Mouse (Mus musculus): ENCODE data around the gene Lrrc8a. TPM values are rescaled to one million over a fixed set of nuclear protein-coding genes. Genes with fewer than 3 reads are reported as not detected.

Gene Lrrc8a
- polyA plus RNA-seq (2014; fragmentation: Nextera tagmentation; extraction: Ambion mirVana): 49.4 and 51.1 TPM in 2 replicates

GRCm38 (mm10) chr2:30237199-30237880 lies at the start of gene Lrrc8a:
Gene Lrrc8a, plus strand, starts transcription at chr2:30237715.
- H3K4me1 ChIP-seq (ENCODE audit: control insufficient read depth, insufficient read depth, low read length): peaks cover 23% of the 10 kb centered on the region
- peaks cover 25% of the 10 kb centered on the region for H3K36me3 ChIP-seq (ENCODE audit: control insufficient read depth, insufficient read depth, low read length)
- H3K4me2 ChIP-seq (replicated peaks; ENCODE audit: low read depth, low read length): peak within 1 kb of the TSS; percentile 83
- H3K27me3 ChIP-seq (ENCODE audit: control insufficient read depth, insufficient read depth, low read length): no peaks in the 10 kb centered on the region
- H3K9me3 ChIP-seq (ENCODE audit: control insufficient read depth, low read length): no peaks in the 10 kb centered on the region
- H3K27ac ChIP-seq (ENCODE audit: low read depth, low read length): peak within 1 kb of the TSS; percentile 84
- peak within 1 kb of the TSS; percentile 76 for H3K4me3 ChIP-seq (ENCODE audit: low read length)
- under 1% methylated on average over 47 of the region's 67 CpGs for WGBS
- H3K9ac ChIP-seq (ENCODE audit: low read depth, low read length): peak within 1 kb of the TSS; percentile 86
- peak; percentile 98 for ATAC-seq (ENCODE audit: low FRiP score, low TSS enrichment)

- WGBS: 91% methylated on average over 12 of the region's 12 CpGs
- H3K4me1 ChIP-seq (ENCODE audit: control insufficient read depth, insufficient read depth, low read length): no peaks in the 10 kb centered on the region
- no peak overlapping the region for H3K4me3 ChIP-seq (ENCODE audit: low read length)
- no peak for ATAC-seq (ENCODE audit: low FRiP score, low TSS enrichment)
- H3K36me3 ChIP-seq (ENCODE audit: control insufficient read depth, insufficient read depth, low read length): no peaks in the 10 kb centered on the region
- H3K9me3 ChIP-seq (ENCODE audit: control insufficient read depth, low read length): no peaks in the 10 kb centered on the region
- no peaks in the 10 kb centered on the region for H3K27me3 ChIP-seq (ENCODE audit: control insufficient read depth, insufficient read depth, low read length)
- H3K27ac ChIP-seq (ENCODE audit: low read depth, low read length): no peak overlapping the region
- H3K9ac ChIP-seq (ENCODE audit: low read depth, low read length): no peak overlapping the region
- H3K4me2 ChIP-seq (replicated peaks; ENCODE audit: low read depth, low read length): no peak overlapping the region
Measured at GRCm38 (mm10) chr2:30191790-30192580, 45.5 kb upstream of the Lrrc8a start.

GRCm38 (mm10) chr2:30194656-30195055 lies 42.9 kb upstream of the Lrrc8a start:
- ATAC-seq (ENCODE audit: low FRiP score, low TSS enrichment): no peak
- H3K4me3 ChIP-seq (ENCODE audit: low read length): no peak overlapping the region
- no peaks in the 10 kb centered on the region for H3K27me3 ChIP-seq (ENCODE audit: control insufficient read depth, insufficient read depth, low read length)
- H3K4me1 ChIP-seq (ENCODE audit: control insufficient read depth, insufficient read depth, low read length): no peaks in the 10 kb centered on the region
- no peaks in the 10 kb centered on the region for H3K36me3 ChIP-seq (ENCODE audit: control insufficient read depth, insufficient read depth, low read length)
- no peaks in the 10 kb centered on the region for H3K9me3 ChIP-seq (ENCODE audit: control insufficient read depth, low read length)
- no peak overlapping the region for H3K9ac ChIP-seq (ENCODE audit: low read depth, low read length)
- 92% methylated on average over 3 of the region's 3 CpGs for WGBS
- H3K4me2 ChIP-seq (replicated peaks; ENCODE audit: low read depth, low read length): no peak overlapping the region
- no peak overlapping the region for H3K27ac ChIP-seq (ENCODE audit: low read depth, low read length)

GRCm38 (mm10) chr2:30198021-30198420 lies 39.5 kb upstream of the Lrrc8a start:
- Histone ChIP-seq H3K9me3 (ENCODE audit: control insufficient read depth, low read length) (no peaks in the 10 kb centered on the region), H3K27me3 (ENCODE audit: control insufficient read depth, insufficient read depth, low read length) (no peaks in the 10 kb centered on the region), H3K36me3 (ENCODE audit: control insufficient read depth, insufficient read depth, low read length) (no peaks in the 10 kb centered on the region), H3K4me3 (ENCODE audit: low read length) (no peak overlapping the region), H3K4me2 (replicated peaks; ENCODE audit: low read depth, low read length) (no peak overlapping the region), H3K27ac (ENCODE audit: low read depth, low read length) (no peak overlapping the region), H3K4me1 (ENCODE audit: control insufficient read depth, insufficient read depth, low read length) (0 out of 2 replicates have a peak, but pooled peaks cover 3% of the 10 kb centered on the region), H3K9ac (ENCODE audit: low read depth, low read length) (no peak overlapping the region)
- WGBS: 69% methylated on average over 4 of the region's 4 CpGs
- no peak for ATAC-seq (ENCODE audit: low FRiP score, low TSS enrichment)

- Histone ChIP-seq H3K4me1 (ENCODE audit: control insufficient read depth, insufficient read depth, low read length) (peaks cover 8% of the 10 kb centered on the region; the same call in 1 of the 2 replicates), H3K4me2 (replicated peaks; ENCODE audit: low read depth, low read length) (no peak overlapping the region), H3K27ac (ENCODE audit: low read depth, low read length) (no peak overlapping the region), H3K36me3 (ENCODE audit: control insufficient read depth, insufficient read depth, low read length) (no peaks in the 10 kb centered on the region), H3K9ac (ENCODE audit: low read depth, low read length) (no peak overlapping the region), H3K27me3 (ENCODE audit: control insufficient read depth, insufficient read depth, low read length) (no peaks in the 10 kb centered on the region), H3K9me3 (ENCODE audit: control insufficient read depth, low read length) (no peaks in the 10 kb centered on the region), H3K4me3 (ENCODE audit: low read length) (no peak overlapping the region)
- ATAC-seq (ENCODE audit: low FRiP score, low TSS enrichment): no peak
- WGBS: 38% methylated on average over 1 of the region's 1 CpGs
Measured at GRCm38 (mm10) chr2:30199984-30200383, 37.5 kb upstream of the Lrrc8a start.

- Histone ChIP-seq H3K4me3 (ENCODE audit: low read length) (no peak overlapping the region), H3K27ac (ENCODE audit: low read depth, low read length) (no peak overlapping the region), H3K9ac (ENCODE audit: low read depth, low read length) (no peak overlapping the region), H3K4me2 (replicated peaks; ENCODE audit: low read depth, low read length) (no peak overlapping the region), H3K9me3 (ENCODE audit: control insufficient read depth, low read length) (no peaks in the 10 kb centered on the region), H3K27me3 (ENCODE audit: control insufficient read depth, insufficient read depth, low read length) (no peaks in the 10 kb centered on the region), H3K36me3 (ENCODE audit: control insufficient read depth, insufficient read depth, low read length) (no peaks in the 10 kb centered on the region), H3K4me1 (ENCODE audit: control insufficient read depth, insufficient read depth, low read length) (peaks cover 8% of the 10 kb centered on the region; the same call in 1 of the 2 replicates)
- WGBS: 54% methylated on average over 5 of the region's 5 CpGs
- no peak for ATAC-seq (ENCODE audit: low FRiP score, low TSS enrichment)
Measured at GRCm38 (mm10) chr2:30200388-30200925, 37.1 kb upstream of the Lrrc8a start.

- no peaks in the 10 kb centered on the region for H3K9me3 ChIP-seq (ENCODE audit: control insufficient read depth, low read length)
- no peak overlapping the region for H3K9ac ChIP-seq (ENCODE audit: low read depth, low read length)
- H3K27me3 ChIP-seq (ENCODE audit: control insufficient read depth, insufficient read depth, low read length): no peaks in the 10 kb centered on the region
- 77% methylated on average over 7 of the region's 7 CpGs for WGBS
- no peak overlapping the region for H3K4me3 ChIP-seq (ENCODE audit: low read length)
- no peaks in the 10 kb centered on the region for H3K36me3 ChIP-seq (ENCODE audit: control insufficient read depth, insufficient read depth, low read length)
- no peak overlapping the region for H3K4me2 ChIP-seq (replicated peaks; ENCODE audit: low read depth, low read length)
- H3K4me1 ChIP-seq (ENCODE audit: control insufficient read depth, insufficient read depth, low read length): peaks cover 16% of the 10 kb centered on the region; the same call in 1 of the 2 replicates
- ATAC-seq (ENCODE audit: low FRiP score, low TSS enrichment): no peak
- no peak overlapping the region for H3K27ac ChIP-seq (ENCODE audit: low read depth, low read length)
Measured at GRCm38 (mm10) chr2:30203439-30203838, 34.1 kb upstream of the Lrrc8a start.

GRCm38 (mm10) chr2:30205255-30205628 lies 32.3 kb upstream of the Lrrc8a start:
- WGBS: 1% methylated on average over 13 of the region's 13 CpGs
- Histone ChIP-seq H3K36me3 (ENCODE audit: control insufficient read depth, insufficient read depth, low read length) (no peaks in the 10 kb centered on the region), H3K4me1 (ENCODE audit: control insufficient read depth, insufficient read depth, low read length) (peaks cover 16% of the 10 kb centered on the region; the same call in 1 of the 2 replicates), H3K9ac (ENCODE audit: low read depth, low read length) (peak overlapping the region; percentile 69), H3K4me2 (replicated peaks; ENCODE audit: low read depth, low read length) (peak overlapping the region; percentile 75), H3K27ac (ENCODE audit: low read depth, low read length) (peak overlapping the region; percentile 62; the same call in 1 of the 2 replicates), H3K4me3 (ENCODE audit: low read length) (peak overlapping the region; percentile 77), H3K9me3 (ENCODE audit: control insufficient read depth, low read length) (no peaks in the 10 kb centered on the region), H3K27me3 (ENCODE audit: control insufficient read depth, insufficient read depth, low read length) (no peaks in the 10 kb centered on the region)
- peak; percentile 45 for ATAC-seq (ENCODE audit: low FRiP score, low TSS enrichment)
